Mouse (Mus musculus) hindbrain, postnatal 0 days (tissue): Measurements from ENCODE around the gene Gan. TPM values are rescaled to one million over a fixed set of nuclear protein-coding genes. Genes with fewer than 3 reads are reported as not detected.

Experiments used
- ATAC-seq: fragments of 200-750 bp; cut with Nextera tagmentation; 2 replicates; pipeline ENCODE4 v1.8.0; 2017; ENCODE audit warnings: mild to moderate bottlenecking, moderate TSS enrichment, moderate library complexity
- DNase-seq: peaks from one replicate; pipeline ENCODE4 v3.0.0-alpha.2; 2015; ENCODE audit warnings: low spot score
- H3K27ac ChIP-seq: fragments of 300-500 bp; sonication (generic); 2 replicates; pipeline ENCODE4 v1.5.1; 2014; ENCODE audit warnings: mild to moderate bottlenecking
- H3K27me3 ChIP-seq: fragments of 300-500 bp; sonication (generic); 2 replicates; pipeline ENCODE4 v1.6.1; 2014; ENCODE audit warnings: low read length, mixed read lengths; ENCODE audit not compliant: insufficient read depth
- H3K36me3 ChIP-seq: fragments of 300-500 bp; sonication (generic); 2 replicates; pipeline ENCODE4 v1.6.1; 2014; ENCODE audit warnings: low read length, mixed read lengths; ENCODE audit not compliant: insufficient read depth
- H3K4me1 ChIP-seq: fragments of 300-500 bp; sonication (generic); 2 replicates; pipeline ENCODE4 v1.6.1; 2014; ENCODE audit warnings: antibody characterized with exemption, low read length, mixed read lengths; ENCODE audit not compliant: insufficient read depth
- H3K4me2 ChIP-seq: fragments of 300-500 bp; sonication (generic); 2 replicates; pipeline ENCODE4 v1.6.1; 2014; ENCODE audit warnings: low read depth, mild to moderate bottlenecking, low read length, moderate library complexity, mixed read lengths
- H3K4me3 ChIP-seq: fragments of 300-500 bp; sonication (generic); 2 replicates; pipeline ENCODE4 v1.5.1; 2014; ENCODE audit warnings: low read length
- H3K9ac ChIP-seq: fragments of 300-500 bp; sonication (generic); replicated peaks from 2 replicates; pipeline ENCODE4 v1.6.1; 2014; ENCODE audit warnings: mild to moderate bottlenecking, low read length, moderate library complexity, mixed read lengths
- H3K9me3 ChIP-seq: fragments of 300-500 bp; sonication (generic); 2 replicates; pipeline ENCODE4 v1.6.1; 2016; ENCODE audit warnings: low read length, mixed read lengths
- CTCF ChIP-seq: IDR thresholded peaks from 2 replicates; pipeline ENCODE4 v1.5.1; 2016; ENCODE audit warnings: antibody characterized with exemption, control low read depth, low read depth
- WGBS: fragments of 180-500 bp; shearing (Covaris S2); extraction: QIAGEN DNeasy Blood & Tissue Kit; methylation state at CpG from one replicate; pipeline ENCODE4 v1.1.7; 2014; 5-methylcytosine and 5-hydroxymethylcytosine counted together
- polyA plus RNA-seq: library from polyadenylated mRNA; unstranded; fragments of >200 nt; fragmentation: Nextera tagmentation; extraction: Ambion mirVana; gene quantifications from 2 replicates; pipeline ENCODE4 v1.2.1, GENCODE M21; 2015
- total RNA-seq: library from RNA; depleted of rRNA; stranded (reverse); fragments of >200 nt; gene quantifications from 2 replicates; pipeline ENCODE4 v1.2.3, GENCODE M21; 2014

Gene Gan
- total and polyA plus RNA-seq, 2 experiments from 2014 or later = 5.6 to 8.5 TPM

- no peaks in the 10 kb centered on the region for H3K36me3 ChIP-seq
- DNase-seq (no peak), ATAC-seq (no peak)
- H3K27me3 ChIP-seq = no peaks in the 10 kb centered on the region
- 96% methylated on average over 4 of the region's 4 CpGs for WGBS
- H3K4me2 ChIP-seq = peak overlapping the region; percentile 93; the same call in 1 of the 2 replicates
- TF ChIP-seq CTCF = no peak
- H3K27ac ChIP-seq = no peak overlapping the region
- no peak overlapping the region for H3K4me3 ChIP-seq
- no peaks in the 10 kb centered on the region for H3K9me3 ChIP-seq
- no peak overlapping the region for H3K9ac ChIP-seq
- H3K4me1 ChIP-seq = peaks cover 19% of the 10 kb centered on the region; the same call in 1 of the 2 replicates
Observed at GRCm38 (mm10) chr8:117156149-117156548, 1.8 kb upstream of the Gan start.

GRCm38 (mm10) chr8:117156866-117157768 is 818 bp upstream of the Gan start:
- peak overlapping the region; percentile 68 for H3K9ac ChIP-seq
- H3K4me3 ChIP-seq = peak overlapping the region; percentile 88
- peak overlapping the region; percentile 93 for H3K4me2 ChIP-seq
- ATAC-seq (peak; percentile 18), DNase-seq (no peak)
- no peaks in the 10 kb centered on the region for H3K9me3 ChIP-seq
- H3K36me3 ChIP-seq = no peaks in the 10 kb centered on the region
- peak overlapping the region; percentile 74 for H3K27ac ChIP-seq
- H3K4me1 ChIP-seq = peaks cover 19% of the 10 kb centered on the region; the same call in 1 of the 2 replicates
- WGBS = 10% methylated on average over 33 of the region's 33 CpGs
- no peaks in the 10 kb centered on the region for H3K27me3 ChIP-seq
- no peak for TF ChIP-seq CTCF

DNA sequence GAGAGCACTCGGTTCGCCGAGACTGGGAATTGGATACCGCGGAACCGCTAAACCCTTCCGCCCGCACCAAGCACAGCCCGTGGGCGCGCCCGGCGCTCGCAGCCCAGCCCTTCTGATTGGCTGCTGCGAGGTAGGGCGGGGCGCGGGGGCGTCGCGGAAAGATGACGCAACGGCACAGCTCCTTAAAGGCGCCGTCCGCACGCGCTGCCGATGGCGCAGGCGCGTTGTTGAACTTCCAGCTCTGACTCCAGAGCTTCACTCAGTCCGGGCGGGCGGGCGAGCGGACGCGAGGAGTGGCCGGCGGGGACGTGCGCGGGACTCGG is 205 bp upstream of the Gan start:
- Histone ChIP-seq H3K36me3 (no peaks in the 10 kb centered on the region), H3K4me3 (peak overlapping the region; percentile 88), H3K9me3 (no peaks in the 10 kb centered on the region), H3K4me2 (peak overlapping the region; percentile 93), H3K4me1 (peaks cover 19% of the 10 kb centered on the region; the same call in 1 of the 2 replicates), H3K9ac (peak overlapping the region; percentile 73), H3K27ac (peak overlapping the region; percentile 74), H3K27me3 (no peaks in the 10 kb centered on the region)
- peak; percentile 99 for DNase-seq
- WGBS = under 1% methylated on average over 44 of the region's 45 CpGs
- TF ChIP-seq CTCF = no peak
- peak; percentile 97 for ATAC-seq

- no peaks in the 10 kb centered on the region for H3K27me3 ChIP-seq
- peak overlapping the region; percentile 88 for H3K4me3 ChIP-seq
- ATAC-seq (no peak), DNase-seq (no peak)
- no peaks in the 10 kb centered on the region for H3K9me3 ChIP-seq
- no peaks in the 10 kb centered on the region for H3K36me3 ChIP-seq
- WGBS = 54% methylated on average over 5 of the region's 5 CpGs
- no peak overlapping the region for H3K27ac ChIP-seq
- peak overlapping the region; percentile 93 for H3K4me2 ChIP-seq
- TF ChIP-seq CTCF = no peak
- H3K9ac ChIP-seq = peak overlapping the region; percentile 73; the same call in 1 of the 2 replicates
- peaks cover 19% of the 10 kb centered on the region; the same call in 1 of the 2 replicates for H3K4me1 ChIP-seq
Observed at GRCm38 (mm10) chr8:117159031-117159430, 1.1 kb downstream of the Gan start.

- ATAC-seq = no peak
- H3K4me2 ChIP-seq = no peak overlapping the region
- H3K4me3 ChIP-seq = no peak overlapping the region
- no peak for DNase-seq
- 86% methylated on average over 4 of the region's 4 CpGs for WGBS
- H3K4me1 ChIP-seq = no peaks in the 10 kb centered on the region
- H3K9me3 ChIP-seq = no peaks in the 10 kb centered on the region
- no peak overlapping the region for H3K9ac ChIP-seq
- no peaks in the 10 kb centered on the region for H3K27me3 ChIP-seq
- no peaks in the 10 kb centered on the region for H3K36me3 ChIP-seq
- no peak for TF ChIP-seq CTCF
- H3K27ac ChIP-seq = no peak overlapping the region
Observed at GRCm38 (mm10) chr8:117164912-117165311, 7.0 kb downstream of the Gan start.

GRCm38 (mm10) chr8:117165542-117165941 is 7.6 kb downstream of the Gan start:
- Histone ChIP-seq H3K36me3 (no peaks in the 10 kb centered on the region), H3K4me1 (no peaks in the 10 kb centered on the region), H3K27me3 (no peaks in the 10 kb centered on the region), H3K27ac (no peak overlapping the region), H3K4me2 (no peak overlapping the region), H3K4me3 (no peak overlapping the region), H3K9ac (no peak overlapping the region), H3K9me3 (no peaks in the 10 kb centered on the region)
- ATAC-seq (no peak), DNase-seq (no peak)
- WGBS = 86% methylated on average over 4 of the region's 4 CpGs
- TF ChIP-seq CTCF = no peak

DNA sequence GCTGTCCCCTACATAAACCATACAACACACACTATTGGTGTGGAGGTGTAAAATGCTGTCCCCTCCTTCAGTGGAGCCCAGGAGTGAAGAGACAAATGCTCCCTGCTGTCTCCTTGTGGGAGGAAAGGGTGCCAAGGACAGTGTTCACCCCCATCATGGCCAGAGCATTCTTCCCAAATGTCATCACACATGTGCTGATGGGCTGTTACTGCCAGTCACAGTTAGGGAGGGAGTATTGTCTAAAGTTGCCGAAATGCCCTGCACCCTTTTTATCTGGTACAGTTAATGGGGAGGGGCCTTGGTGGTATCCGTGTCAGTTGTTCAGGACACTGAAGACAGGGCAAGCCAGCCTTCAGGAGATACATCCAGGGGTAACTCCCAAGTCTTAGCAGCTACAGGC is 8.6 kb downstream of the Gan start:
- no peak overlapping the region for H3K4me3 ChIP-seq
- TF ChIP-seq CTCF = no peak
- no peaks in the 10 kb centered on the region for H3K36me3 ChIP-seq
- no peak overlapping the region for H3K27ac ChIP-seq
- no peak for ATAC-seq
- no peaks in the 10 kb centered on the region for H3K4me1 ChIP-seq
- H3K27me3 ChIP-seq = no peaks in the 10 kb centered on the region
- DNase-seq = no peak
- H3K9me3 ChIP-seq = no peaks in the 10 kb centered on the region
- no peak overlapping the region for H3K9ac ChIP-seq
- 87% methylated on average over 2 of the region's 2 CpGs for WGBS
- H3K4me2 ChIP-seq = no peak overlapping the region
